Mouse (Mus musculus) gastrocnemius, adult 2 months (tissue): ENCODE measurements at regions not wholly inside any gene's neighbourhood (a gene's known extent, or its start where the extent isn't known, plus 50 kb on each side); places are given as distances from the start of the nearest gene placed in this dataset.

ENCODE experiments used
- DNase-seq: peaks from one replicate; pipeline ENCODE4 v3.0.0; 2022
- H3K27ac ChIP-seq: fragments of 200-600 bp; 2 replicates; pipeline ENCODE4 v1.8.1; 2022; ENCODE audit warnings: mild to moderate bottlenecking
- H3K4me3 ChIP-seq: fragments of 200-600 bp; 2 replicates; pipeline ENCODE4 v1.8.1; 2022; ENCODE audit warnings: mild to moderate bottlenecking, moderate library complexity
- CTCF ChIP-seq: fragments of 200-600 bp; IDR thresholded peaks from 2 replicates; pipeline ENCODE4 v1.8.1; 2022; ENCODE audit warnings: antibody characterized with exemption, mild to moderate bottlenecking, moderate library complexity
- intact Hi-C: fragments of 180-260 bp; cut with DNase I; formaldehyde crosslinking; loops from one replicate; pipeline ENCODE4 v1.15.1; 2025

DNA sequence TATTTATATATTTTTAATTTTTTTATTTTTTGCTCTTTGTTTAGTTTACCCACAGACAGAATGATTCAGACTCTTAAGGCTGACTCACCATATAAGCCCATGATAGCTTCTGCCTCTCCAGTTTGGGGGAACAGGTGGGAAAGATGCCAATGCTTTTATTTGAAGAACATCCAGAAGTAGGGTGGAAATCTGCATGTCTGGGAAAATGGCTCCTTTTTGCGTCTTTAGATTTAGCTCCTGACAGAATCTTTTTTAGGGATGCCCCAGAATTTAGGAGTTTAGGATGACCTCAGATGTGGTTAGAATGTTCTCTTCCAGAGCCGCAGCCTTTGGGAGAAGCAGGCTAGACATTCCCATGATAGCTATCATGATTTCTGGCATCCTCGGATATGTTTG is 167.9 kb upstream of the Tgfbr2 start:
- no peak overlapping the region for H3K4me3 ChIP-seq
- peak overlapping the region; percentile 46 for H3K27ac ChIP-seq
- no peak for DNase-seq
- TF ChIP-seq CTCF: no peak
- intact Hi-C loops: no loop called here

DNA sequence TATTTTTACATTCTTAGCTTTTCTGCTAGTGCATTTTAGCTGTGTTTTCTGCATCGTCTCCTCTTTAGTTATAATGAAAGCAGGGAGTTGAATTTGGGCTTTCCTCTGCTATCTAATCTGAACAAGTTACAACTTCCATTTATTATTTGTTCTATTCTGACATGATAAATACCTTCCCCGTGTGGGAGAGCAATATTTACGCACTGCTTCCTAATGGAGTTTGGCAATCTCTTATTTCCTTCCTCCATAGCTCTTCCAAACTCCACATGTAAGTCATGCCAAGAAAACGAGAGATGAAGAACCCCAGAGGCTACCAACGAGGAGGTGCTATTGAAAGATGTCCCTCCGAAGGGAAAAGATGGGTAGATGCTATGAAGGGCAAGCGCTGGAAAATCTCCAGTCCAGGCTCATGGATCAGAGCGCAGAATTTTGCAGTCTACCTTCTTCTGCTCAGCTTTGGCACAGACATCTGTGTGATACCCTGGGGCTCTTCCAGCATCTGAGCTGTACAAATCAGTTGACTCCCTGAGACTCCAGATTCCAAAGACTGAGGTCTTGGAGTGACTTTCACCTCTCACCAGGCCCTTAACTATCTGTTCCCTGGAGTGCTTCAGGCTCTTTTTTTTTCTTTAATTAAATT is 167.4 kb upstream of the Tgfbr2 start:
- DNase-seq: peak; percentile 37
- H3K27ac ChIP-seq: peak overlapping the region; percentile 46
- intact Hi-C loops: no loop called here
- no peak for TF ChIP-seq CTCF
- H3K4me3 ChIP-seq: no peak overlapping the region

DNA sequence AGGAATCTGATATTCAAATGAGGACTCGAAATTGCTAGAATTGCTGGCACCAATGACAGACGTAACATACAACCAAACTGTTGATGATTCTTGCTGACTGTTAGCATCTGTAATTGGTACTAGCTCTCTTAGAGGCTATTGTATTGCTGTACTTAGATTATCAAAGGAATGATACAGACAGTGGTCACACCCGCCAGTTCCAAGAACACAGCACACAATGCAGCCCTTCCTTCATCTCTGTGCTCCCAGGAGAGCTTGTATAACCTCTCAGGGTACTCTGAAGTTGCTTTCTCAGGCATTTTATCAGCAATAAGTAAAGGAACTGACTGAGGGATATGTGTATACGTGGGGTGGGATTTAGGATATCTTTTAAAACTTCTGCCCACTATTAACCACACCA is 166.8 kb upstream of the Tgfbr2 start:
- Histone ChIP-seq H3K27ac (peak overlapping the region; percentile 46), H3K4me3 (no peak overlapping the region)
- no peak for TF ChIP-seq CTCF
- intact Hi-C loops: no loop called here
- no peak for DNase-seq

GRCm38 (mm10) chr9:116340952-116341351 is 165.8 kb upstream of the Tgfbr2 start:
- Histone ChIP-seq H3K4me3 (no peak overlapping the region), H3K27ac (no peak overlapping the region)
- TF ChIP-seq CTCF: peak; percentile 58
- intact Hi-C loops: no loop called here
- no peak for DNase-seq

- Histone ChIP-seq H3K4me3 (no peak overlapping the region), H3K27ac (no peak overlapping the region)
- DNase-seq: no peak
- TF ChIP-seq CTCF: no peak
- intact Hi-C loops: loop anchor here (5.0 kb wide), 1 partner anchor 246 kb away; no protein-coding TSS in a partner anchor
Measured at GRCm38 (mm10) chr9:116338729-116339100, 163.6 kb upstream of the Tgfbr2 start.

- H3K4me3 ChIP-seq: no peak overlapping the region
- intact Hi-C loops: loop anchor here (5.0 kb wide), 1 partner anchor 246 kb away; no protein-coding TSS in a partner anchor
- H3K27ac ChIP-seq: 0 out of 2 replicates have a peak overlapping the region, but pooled peaks have one; percentile 8
- no peak for TF ChIP-seq CTCF
- no peak for DNase-seq
Measured at GRCm38 (mm10) chr9:116338093-116338728, 163.1 kb upstream of the Tgfbr2 start.

- DNase-seq: no peak
- Histone ChIP-seq H3K27ac (0 out of 2 replicates have a peak overlapping the region, but pooled peaks have one; percentile 8), H3K4me3 (no peak overlapping the region)
- no peak for TF ChIP-seq CTCF
- intact Hi-C loops: loop anchor here (5.0 kb wide), 1 partner anchor 245 kb away; no protein-coding TSS in a partner anchor
Measured at GRCm38 (mm10) chr9:116337446-116338010, 162.4 kb upstream of the Tgfbr2 start.

GRCm38 (mm10) chr9:116335561-116336478 is 160.7 kb upstream of the Tgfbr2 start:
- intact Hi-C loops: loop anchor here (5.0 kb wide), 1 partner anchor 244 kb away; no protein-coding TSS in a partner anchor
- no peak overlapping the region for H3K27ac ChIP-seq
- no peak for TF ChIP-seq CTCF
- no peak for DNase-seq
- H3K4me3 ChIP-seq: no peak overlapping the region

GRCm38 (mm10) chr9:116333956-116334463 is 158.8 kb upstream of the Tgfbr2 start:
- no peak for TF ChIP-seq CTCF
- intact Hi-C loops: no loop called here
- no peak for DNase-seq
- no peak overlapping the region for H3K27ac ChIP-seq
- H3K4me3 ChIP-seq: no peak overlapping the region

- no peak for TF ChIP-seq CTCF
- intact Hi-C loops: no loop called here
- H3K27ac ChIP-seq: no peak overlapping the region
- no peak overlapping the region for H3K4me3 ChIP-seq
- DNase-seq: no peak
Measured at GRCm38 (mm10) chr9:116332485-116333118, 157.4 kb upstream of the Tgfbr2 start.

GRCm38 (mm10) chr9:116331406-116331805 is 156.2 kb upstream of the Tgfbr2 start:
- no peak overlapping the region for H3K4me3 ChIP-seq
- peak overlapping the region; percentile 32 for H3K27ac ChIP-seq
- TF ChIP-seq CTCF: no peak
- intact Hi-C loops: no loop called here
- DNase-seq: no peak

DNA sequence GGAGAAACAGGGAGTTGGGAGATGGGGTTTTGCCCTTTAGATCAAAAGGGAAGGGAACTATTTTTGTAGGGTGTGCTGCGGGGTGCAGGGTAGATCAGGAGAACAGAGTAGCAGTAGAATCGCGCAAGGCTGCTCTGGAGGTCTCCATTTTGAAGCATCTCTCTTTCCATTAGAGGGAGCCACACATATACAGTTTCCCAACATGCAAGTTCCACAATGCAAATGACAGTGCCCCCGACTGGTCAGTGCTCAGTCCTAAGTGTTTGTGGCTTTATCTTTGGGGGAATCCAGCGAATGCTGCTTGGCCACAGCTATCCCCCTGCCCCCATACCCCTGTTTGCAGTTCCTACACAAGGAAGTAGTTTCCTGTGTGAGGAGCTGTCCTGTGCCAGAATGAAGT is 155.6 kb upstream of the Tgfbr2 start:
- DNase-seq: no peak
- no peak; the same call in 1 of the 2 replicates for TF ChIP-seq CTCF
- Histone ChIP-seq H3K4me3 (no peak overlapping the region), H3K27ac (peak overlapping the region; percentile 32)
- intact Hi-C loops: no loop called here
